Mouse (Mus musculus) heart, embryonic 14.5 days (tissue): ENCODE data around the gene Tnni1. TPM values are rescaled to one million over a fixed set of nuclear protein-coding genes. Genes with fewer than 3 reads are reported as not detected.

Source experiments
- ATAC-seq: fragments of 200-750 bp; cut with Nextera tagmentation; 2 replicates; pipeline ENCODE4 v1.8.0; 2017; ENCODE audit warnings: low read depth, moderate TSS enrichment; ENCODE audit not compliant: insufficient number of reproducible peaks, insufficient read depth, low FRiP score
- H3K27ac ChIP-seq, 2 experiments: fragments of 200-500 bp in 1 of 2; fragments of 300-500 bp in 1 of 2; sonication (generic) in 1 of 2; replicated peaks in 1 of 2; 2 replicates each; pipeline ENCODE4 v1.5.1; 2012 to 2014; ENCODE audit warnings: low read depth in 2 of 2, low read length in 2 of 2, control low read depth in 1 of 2, mild to moderate bottlenecking in 1 of 2, mixed read lengths in 1 of 2; ENCODE audit not compliant: control insufficient read depth in 1 of 2, insufficient read depth in 1 of 2
- H3K27me3 ChIP-seq: fragments of 300-500 bp; sonication (generic); 2 replicates; pipeline ENCODE4 v1.6.1; 2014; ENCODE audit warnings: mild to moderate bottlenecking, low read length, control low read depth; ENCODE audit not compliant: control insufficient read depth, insufficient read depth
- H3K36me3 ChIP-seq: fragments of 300-500 bp; sonication (generic); 2 replicates; pipeline ENCODE4 v1.6.1; 2014; ENCODE audit warnings: mild to moderate bottlenecking, control low read depth, low read length, mixed read lengths; ENCODE audit not compliant: control insufficient read depth, insufficient read depth
- H3K4me1 ChIP-seq, 2 experiments: fragments of 200-500 bp in 1 of 2; fragments of 300-500 bp in 1 of 2; sonication (generic) in 1 of 2; 2 replicates each; pipeline ENCODE4 v1.6.1; 2012 to 2014; ENCODE audit warnings: low read length in 2 of 2, control low read depth in 1 of 2, mixed read lengths in 1 of 2; ENCODE audit not compliant: control insufficient read depth in 2 of 2, insufficient read depth in 2 of 2
- H3K4me2 ChIP-seq: fragments of 300-500 bp; sonication (generic); 2 replicates; pipeline ENCODE4 v1.6.1; 2014; ENCODE audit warnings: mild to moderate bottlenecking, low read length
- H3K4me3 ChIP-seq, 2 experiments: fragments of 200-500 bp in 1 of 2; fragments of 300-500 bp in 1 of 2; sonication (generic) in 1 of 2; 2 replicates each; pipeline ENCODE4 v1.5.1; 2012 to 2014; ENCODE audit warnings: low read length in 2 of 2, mild to moderate bottlenecking in 2 of 2, control low read depth in 1 of 2, low read depth in 1 of 2, moderate library complexity in 1 of 2; ENCODE audit not compliant: control insufficient read depth in 1 of 2, insufficient read depth in 1 of 2
- H3K9ac ChIP-seq: fragments of 300-500 bp; sonication (generic); 2 replicates; pipeline ENCODE4 v1.6.1; 2014; ENCODE audit warnings: mild to moderate bottlenecking, low read length
- H3K9me3 ChIP-seq: fragments of 300-500 bp; sonication (generic); 2 replicates; pipeline ENCODE4 v1.6.1; 2016; ENCODE audit warnings: low read length, control low read depth; ENCODE audit not compliant: control insufficient read depth
- WGBS: fragments of 180-500 bp; shearing (Covaris S2); extraction: QIAGEN DNeasy Blood & Tissue Kit; methylation state at CpG from one replicate; pipeline ENCODE4 v1.1.7; 2014; 5-methylcytosine and 5-hydroxymethylcytosine counted together
- polyA plus RNA-seq: library from polyadenylated mRNA; unstranded; fragments of >200 nt; fragmentation: Nextera tagmentation; extraction: Ambion mirVana; gene quantifications from 2 replicates; pipeline ENCODE4 v1.2.1, GENCODE M21; 2014

The Tnni1 gene
- polyA plus RNA-seq = 5,020 and 5,035 TPM in 2 replicates

- ATAC-seq = peak; percentile 54
- WGBS = 25% methylated on average over 22 of the region's 22 CpGs
These were observed at the start of gene Tnni1 for GRCm38 (mm10) chr1:135778780-135779535. Gene Tnni1 (plus strand): TSS chr1:135779434.

GRCm38 (mm10) chr1:135729821-135730220 is 49.4 kb upstream of the Tnni1 start:
- no peak for ATAC-seq
- H3K4me2 ChIP-seq = peak overlapping the region; percentile 85
- H3K9me3 ChIP-seq = no peaks in the 10 kb centered on the region
- H3K4me3 ChIP-seq = peak overlapping the region; percentile 62 to 83
- peak overlapping the region; percentile 92 to 93 for H3K27ac ChIP-seq
- H3K4me1 ChIP-seq = peaks cover 42 to 69% of the 10 kb centered on the region in 2 experiments
- H3K27me3 ChIP-seq = no peaks in the 10 kb centered on the region
- 0 out of 2 replicates have a peak, but pooled peaks cover 4% of the 10 kb centered on the region for H3K36me3 ChIP-seq
- H3K9ac ChIP-seq = peak overlapping the region; percentile 87
- WGBS = 4% methylated on average over 4 of the region's 4 CpGs

More at GRCm38 (mm10) chr1:135778780-135779535, at the start of gene Tnni1:
- no peak within 1 kb of the TSS for H3K4me3 ChIP-seq
- peak within 1 kb of the TSS; percentile 1; the same call in 1 of the 2 replicates for H3K4me2 ChIP-seq
- no peaks in the 10 kb centered on the region for H3K27me3 ChIP-seq
- no peaks in the 10 kb centered on the region for H3K36me3 ChIP-seq
- peak within 1 kb of the TSS in 1 of 2 experiments; percentile 62; a peak in 2 of 4 replicates for H3K27ac ChIP-seq
- no peak within 1 kb of the TSS; the same call in 1 of the 2 replicates for H3K9ac ChIP-seq
- H3K9me3 ChIP-seq = no peaks in the 10 kb centered on the region
- H3K4me1 ChIP-seq = peaks cover 21 to 28% of the 10 kb centered on the region in 2 experiments

GRCm38 (mm10) chr1:135730296-135730695 is 48.9 kb upstream of the Tnni1 start:
- Histone ChIP-seq H3K27ac (peak overlapping the region; percentile 92 to 93), H3K4me1 (peaks cover 47 to 74% of the 10 kb centered on the region in 2 experiments), H3K4me3 (peak overlapping the region; percentile 62 to 83), H3K27me3 (no peaks in the 10 kb centered on the region), H3K4me2 (peak overlapping the region; percentile 85), H3K9me3 (no peaks in the 10 kb centered on the region), H3K9ac (peak overlapping the region; percentile 87), H3K36me3 (0 out of 2 replicates have a peak, but pooled peaks cover 4% of the 10 kb centered on the region)
- 5% methylated on average over 3 of the region's 3 CpGs for WGBS
- ATAC-seq = no peak

GRCm38 (mm10) chr1:135731393-135731792 is 47.8 kb upstream of the Tnni1 start:
- Histone ChIP-seq H3K4me2 (peak overlapping the region; percentile 85), H3K27me3 (no peaks in the 10 kb centered on the region), H3K4me1 (peaks cover 51 to 78% of the 10 kb centered on the region in 2 experiments), H3K36me3 (0 out of 2 replicates have a peak, but pooled peaks cover 4% of the 10 kb centered on the region), H3K9me3 (no peaks in the 10 kb centered on the region), H3K9ac (peak overlapping the region; percentile 87), H3K27ac (peak overlapping the region; percentile 92 to 93), H3K4me3 (peak overlapping the region; percentile 1 to 62)
- ATAC-seq = no peak
- 13% methylated on average over 7 of the region's 7 CpGs for WGBS

- peak; percentile 52 for ATAC-seq
- 18% methylated on average over 11 of the region's 11 CpGs for WGBS
- peak overlapping the region in 1 of 2 experiments; percentile 9; a peak in 1 of 4 replicates for H3K4me3 ChIP-seq
- H3K9me3 ChIP-seq = no peaks in the 10 kb centered on the region
- H3K9ac ChIP-seq = peak overlapping the region; percentile 87
- peaks cover 54 to 76% of the 10 kb centered on the region in 2 experiments for H3K4me1 ChIP-seq
- no peaks in the 10 kb centered on the region for H3K27me3 ChIP-seq
- peak overlapping the region; percentile 85 for H3K4me2 ChIP-seq
- peak overlapping the region; percentile 92 to 93 for H3K27ac ChIP-seq
- H3K36me3 ChIP-seq = 0 out of 2 replicates have a peak, but pooled peaks cover 4% of the 10 kb centered on the region
These were observed 47.1 kb upstream of the Tnni1 start for GRCm38 (mm10) chr1:135731897-135732684.

GRCm38 (mm10) chr1:135734225-135734937 is 44.9 kb upstream of the Tnni1 start:
- no peaks in the 10 kb centered on the region for H3K9me3 ChIP-seq
- H3K9ac ChIP-seq = peak overlapping the region; percentile 54
- H3K36me3 ChIP-seq = peaks cover 10% of the 10 kb centered on the region; the same call in 1 of the 2 replicates
- H3K4me3 ChIP-seq = no peak overlapping the region
- H3K27me3 ChIP-seq = no peaks in the 10 kb centered on the region
- ATAC-seq = peak; percentile 8; the same call in 1 of the 2 replicates
- peaks cover 64 to 87% of the 10 kb centered on the region in 2 experiments for H3K4me1 ChIP-seq
- H3K27ac ChIP-seq = peak overlapping the region; percentile 80 to 92
- H3K4me2 ChIP-seq = peak overlapping the region; percentile 40
- 10% methylated on average over 5 of the region's 7 CpGs for WGBS

- Histone ChIP-seq H3K4me1 (peaks cover 66 to 88% of the 10 kb centered on the region in 2 experiments), H3K27ac (peak overlapping the region; percentile 71 to 92), H3K9ac (peak overlapping the region; percentile 54), H3K4me3 (no peak overlapping the region), H3K36me3 (peaks cover 10% of the 10 kb centered on the region; the same call in 1 of the 2 replicates), H3K4me2 (peak overlapping the region; percentile 40), H3K9me3 (no peaks in the 10 kb centered on the region), H3K27me3 (no peaks in the 10 kb centered on the region)
- ATAC-seq = no peak
- 36% methylated on average over 6 of the region's 6 CpGs for WGBS
These were observed 43.8 kb upstream of the Tnni1 start for GRCm38 (mm10) chr1:135735460-135735859.
